Mouse (Mus musculus): Measurements from ENCODE around the gene Ammecr1. TPM values are rescaled to one million over a fixed set of nuclear protein-coding genes. Genes with fewer than 3 reads are reported as not detected.

Gene Ammecr1
- total and polyA plus RNA-seq, 2 experiments: 0.39 to 0.83 TPM

GRCm38 (mm10) chrX:142839411-142839810 is 127.1 kb downstream of the Ammecr1 start:
- Histone ChIP-seq H3K4me1 (ENCODE audit: control insufficient read depth, insufficient read depth, low read length) (no peaks in the 10 kb centered on the region), H3K36me3 (ENCODE audit: control insufficient read depth, insufficient read depth, low read length) (no peaks in the 10 kb centered on the region), H3K27me3 (ENCODE audit: control insufficient read depth, insufficient read depth, low read length) (no peaks in the 10 kb centered on the region), H3K27ac (replicated peaks; ENCODE audit: insufficient read depth, low read depth, low read length) (no peak overlapping the region), H3K4me3 (ENCODE audit: insufficient read depth, low read depth, low read length) (no peak overlapping the region), H3K9ac (ENCODE audit: low read depth, low read length) (no peak overlapping the region), H3K79me2 (ENCODE audit: control insufficient read depth, insufficient read depth, low read length) (no peaks in the 10 kb centered on the region)
- 86% methylated on average over 7 of the region's 7 CpGs for WGBS
- no peak for DNase-seq (ENCODE audit: extremely low read depth, low read depth, low spot score)
- no peak for TF ChIP-seq CTCF (IDR thresholded peaks at IDR 0.05; ENCODE audit: low read depth, low read length)
- TF ChIP-seq POLR2A (IDR thresholded peaks at IDR 0.05; ENCODE audit: extremely low read depth, insufficient read depth, low read length): no peak

GRCm38 (mm10) chrX:142838841-142839240 is 127.7 kb downstream of the Ammecr1 start:
- H3K4me3 ChIP-seq (ENCODE audit: insufficient read depth, low read depth, low read length): no peak overlapping the region
- H3K27ac ChIP-seq (replicated peaks; ENCODE audit: insufficient read depth, low read depth, low read length): no peak overlapping the region
- H3K27me3 ChIP-seq (ENCODE audit: control insufficient read depth, insufficient read depth, low read length): no peaks in the 10 kb centered on the region
- DNase-seq (ENCODE audit: extremely low read depth, low read depth, low spot score): no peak
- H3K36me3 ChIP-seq (ENCODE audit: control insufficient read depth, insufficient read depth, low read length): no peaks in the 10 kb centered on the region
- WGBS: 94% methylated on average over 2 of the region's 2 CpGs
- no peak overlapping the region for H3K9ac ChIP-seq (ENCODE audit: low read depth, low read length)
- H3K4me1 ChIP-seq (ENCODE audit: control insufficient read depth, insufficient read depth, low read length): no peaks in the 10 kb centered on the region
- H3K79me2 ChIP-seq (ENCODE audit: control insufficient read depth, insufficient read depth, low read length): no peaks in the 10 kb centered on the region
- no peak for TF ChIP-seq CTCF (IDR thresholded peaks at IDR 0.05; ENCODE audit: low read depth, low read length)
- TF ChIP-seq POLR2A (IDR thresholded peaks at IDR 0.05; ENCODE audit: extremely low read depth, insufficient read depth, low read length): no peak

- no peak for DNase-seq (ENCODE audit: extremely low read depth, low read depth, low spot score)
- no peaks in the 10 kb centered on the region for H3K36me3 ChIP-seq (ENCODE audit: control insufficient read depth, insufficient read depth, low read length)
- H3K27me3 ChIP-seq (ENCODE audit: control insufficient read depth, insufficient read depth, low read length): no peaks in the 10 kb centered on the region
- TF ChIP-seq CTCF (IDR thresholded peaks at IDR 0.05; ENCODE audit: low read depth, low read length) (no peak), POLR2A (IDR thresholded peaks at IDR 0.05; ENCODE audit: extremely low read depth, insufficient read depth, low read length) (no peak)
- WGBS: 76% methylated on average over 3 of the region's 3 CpGs
- H3K4me1 ChIP-seq (ENCODE audit: control insufficient read depth, insufficient read depth, low read length): no peaks in the 10 kb centered on the region
- no peaks in the 10 kb centered on the region for H3K79me2 ChIP-seq (ENCODE audit: control insufficient read depth, insufficient read depth, low read length)
- no peak overlapping the region for H3K27ac ChIP-seq (replicated peaks; ENCODE audit: insufficient read depth, low read depth, low read length)
- no peak overlapping the region for H3K4me3 ChIP-seq (ENCODE audit: insufficient read depth, low read depth, low read length)
- H3K9ac ChIP-seq (ENCODE audit: low read depth, low read length): no peak overlapping the region
Measured at GRCm38 (mm10) chrX:142837316-142837715, 129.2 kb downstream of the Ammecr1 start.

- Histone ChIP-seq H3K27me3 (ENCODE audit: control insufficient read depth, insufficient read depth, low read length) (no peaks in the 10 kb centered on the region), H3K36me3 (ENCODE audit: control insufficient read depth, insufficient read depth, low read length) (no peaks in the 10 kb centered on the region), H3K4me1 (ENCODE audit: control insufficient read depth, insufficient read depth, low read length) (no peaks in the 10 kb centered on the region), H3K27ac (replicated peaks; ENCODE audit: insufficient read depth, low read depth, low read length) (no peak overlapping the region), H3K9ac (ENCODE audit: low read depth, low read length) (no peak overlapping the region), H3K4me3 (ENCODE audit: insufficient read depth, low read depth, low read length) (no peak overlapping the region), H3K79me2 (ENCODE audit: control insufficient read depth, insufficient read depth, low read length) (no peaks in the 10 kb centered on the region)
- no peak for DNase-seq (ENCODE audit: extremely low read depth, low read depth, low spot score)
- TF ChIP-seq CTCF (IDR thresholded peaks at IDR 0.05; ENCODE audit: low read depth, low read length): no peak
- no peak for TF ChIP-seq POLR2A (IDR thresholded peaks at IDR 0.05; ENCODE audit: extremely low read depth, insufficient read depth, low read length)
- WGBS: 92% methylated on average over 7 of the region's 7 CpGs
Measured at GRCm38 (mm10) chrX:142836399-142836798, 130.1 kb downstream of the Ammecr1 start.

- DNase-seq (ENCODE audit: extremely low read depth, low read depth, low spot score): no peak
- Histone ChIP-seq H3K27ac (replicated peaks; ENCODE audit: insufficient read depth, low read depth, low read length) (no peak overlapping the region), H3K9ac (ENCODE audit: low read depth, low read length) (no peak overlapping the region)
Measured at GRCm38 (mm10) chrX:142834807-142835206, 131.7 kb downstream of the Ammecr1 start.

GRCm38 (mm10) chrX:142833164-142833796 is 133.2 kb downstream of the Ammecr1 start:
- Histone ChIP-seq H3K4me3 (ENCODE audit: insufficient read depth, low read depth, low read length) (no peak overlapping the region), H3K36me3 (ENCODE audit: control insufficient read depth, insufficient read depth, low read length) (no peaks in the 10 kb centered on the region), H3K9ac (ENCODE audit: low read depth, low read length) (no peak overlapping the region), H3K4me1 (ENCODE audit: control insufficient read depth, insufficient read depth, low read length) (no peaks in the 10 kb centered on the region), H3K79me2 (ENCODE audit: control insufficient read depth, insufficient read depth, low read length) (no peaks in the 10 kb centered on the region), H3K27me3 (ENCODE audit: control insufficient read depth, insufficient read depth, low read length) (no peaks in the 10 kb centered on the region), H3K27ac (replicated peaks; ENCODE audit: insufficient read depth, low read depth, low read length) (no peak overlapping the region)
- DNase-seq (ENCODE audit: extremely low read depth, low read depth, low spot score): no peak
- 89% methylated on average over 12 of the region's 13 CpGs for WGBS
- no peak for TF ChIP-seq POLR2A (IDR thresholded peaks at IDR 0.05; ENCODE audit: extremely low read depth, insufficient read depth, low read length)
- no peak for TF ChIP-seq CTCF (IDR thresholded peaks at IDR 0.05; ENCODE audit: low read depth, low read length)

More at GRCm38 (mm10) chrX:142834807-142835206, 131.7 kb downstream of the Ammecr1 start:
- H3K36me3 ChIP-seq (ENCODE audit: control insufficient read depth, insufficient read depth, low read length): no peaks in the 10 kb centered on the region
- 91% methylated on average over 6 of the region's 6 CpGs for WGBS
- no peak overlapping the region for H3K4me3 ChIP-seq (ENCODE audit: insufficient read depth, low read depth, low read length)
- no peaks in the 10 kb centered on the region for H3K27me3 ChIP-seq (ENCODE audit: control insufficient read depth, insufficient read depth, low read length)
- TF ChIP-seq CTCF (IDR thresholded peaks at IDR 0.05; ENCODE audit: low read depth, low read length) (no peak), POLR2A (IDR thresholded peaks at IDR 0.05; ENCODE audit: extremely low read depth, insufficient read depth, low read length) (no peak)
- H3K79me2 ChIP-seq (ENCODE audit: control insufficient read depth, insufficient read depth, low read length): no peaks in the 10 kb centered on the region
- no peaks in the 10 kb centered on the region for H3K4me1 ChIP-seq (ENCODE audit: control insufficient read depth, insufficient read depth, low read length)

Data from liver, adult 2 months (tissue).